Mouse (Mus musculus) MEL-GATA-1-ER (cell line): ENCODE results near the gene Tle2.
A peak's percentile ranks its signal among the peaks of the same experiment; 100 is the strongest.

Source experiments
- DNase-seq: peaks from one replicate; pipeline ENCODE4 v3.0.0-alpha.2; 2012; ENCODE audit warnings: low read depth; ENCODE audit errors: extremely low read depth

The Tle2 gene

GRCm38 (mm10) chr10:81604019-81604967, 29.9 kb downstream of the Tle2 start:
- no peak for DNase-seq

GRCm38 (mm10) chr10:81604968-81605665, 30.8 kb downstream of the Tle2 start:
- DNase-seq: peak; percentile 83

GRCm38 (mm10) chr10:81605666-81605973, 31.3 kb downstream of the Tle2 start:
- DNase-seq: no peak

- peak; percentile 99 for DNase-seq
Observed at GRCm38 (mm10) chr10:81605974-81606751, 31.8 kb downstream of the Tle2 start, which contains the start of gene BC025920. TSS of gene BC025920 (plus strand) at chr10:81606270.

- DNase-seq: no peak
Observed at GRCm38 (mm10) chr10:81608308-81608707, 33.9 kb downstream of the Tle2 start.

GRCm38 (mm10) chr10:81612779-81613178, 38.4 kb downstream of the Tle2 start:
- DNase-seq: no peak

- no peak for DNase-seq
Observed at GRCm38 (mm10) chr10:81615486-81615885, 41.1 kb downstream of the Tle2 start.

GRCm38 (mm10) chr10:81619976-81620375, 45.6 kb downstream of the Tle2 start:
- no peak for DNase-seq

GRCm38 (mm10) chr10:81620786-81621185, 46.4 kb downstream of the Tle2 start:
- no peak for DNase-seq

- DNase-seq: no peak
Observed at GRCm38 (mm10) chr10:81623441-81623840, 49.1 kb downstream of the Tle2 start.

GRCm38 (mm10) chr10:81626101-81626993, 52.0 kb downstream of the Tle2 start:
- DNase-seq: no peak

GRCm38 (mm10) chr10:81626994-81627835, 52.9 kb downstream of the Tle2 start, which contains the start of gene Sirt6:
TSS of gene Sirt6 (minus strand) at chr10:81627797.
- peak; percentile 92 for DNase-seq

GRCm38 (mm10) chr10:81627836-81628220, 53.5 kb downstream of the Tle2 start:
- no peak for DNase-seq

- no peak for DNase-seq
Observed at GRCm38 (mm10) chr10:81628390-81628789, 54.0 kb downstream of the Tle2 start, which contains the start of gene Ankrd24. TSS of gene Ankrd24 (plus strand) at chr10:81628540.

- peak; percentile 93 for DNase-seq
Observed at GRCm38 (mm10) chr10:81633253-81634099, 59.1 kb downstream of the Tle2 start.

GRCm38 (mm10) chr10:81636338-81636737, 62.0 kb downstream of the Tle2 start:
- DNase-seq: no peak

GRCm38 (mm10) chr10:81638101-81638500, 63.7 kb downstream of the Tle2 start:
- DNase-seq: no peak
